Comparison of ENCODE assay signal across 23 mouse cellular contexts in genomic region chr17:12186341-12186740, GRCm38 (mm10).
A peak's percentile ranks its signal among the peaks of the same experiment; 100 is the strongest.
DNase-seq lines count a peak whose midpoint lies in the region; ATAC-seq and TF ChIP-seq lines count a peak whose summit lies in the region.
"Had no signal": no experiment of that assay in that cellular context is flagged by ENCODE, and none has a peak within 500 bp of the region (broad histone marks: within the 10 kb centered on the region; RNA-seq: fewer than 3 reads in every experiment).

No protein-coding gene starts in this region.

- peak overlapping the region; percentile 65 for H3K9ac ChIP-seq in liver, embryonic 16.5 days (ENCODE audit: low read depth, low read length)
- no peak overlapping the region for H3K9ac ChIP-seq in intestine, embryonic 15.5 days
- H3K9ac ChIP-seq: embryonic facial prominence, embryonic 15.5 days; forebrain, embryonic 13.5 days; heart, embryonic 15.5 days; hindbrain, embryonic 15.5 days; limb, embryonic 13.5 days; lung, embryonic 14.5 days; midbrain, embryonic 15.5 days; neural tube, embryonic 12.5 days had no signal

- 34% methylated on average over 3 of the region's 3 CpGs for WGBS in liver, embryonic 16.5 days (ENCODE audit: insufficient replicate concordance)
- WGBS in intestine, embryonic 15.5 days: 85% methylated on average over 3 of the region's 3 CpGs

- DNase-seq in layer of hippocampus, adult 2 months (ENCODE audit: low spot score in 2 of 2): no peak
- no peak for DNase-seq in layer of hippocampus, postnatal 14 days (ENCODE audit: low spot score in 2 of 2)
- peak; percentile 70 for DNase-seq in liver
- no peak for DNase-seq in thymus, postnatal 0 days (ENCODE audit: low spot score)
- no peak for DNase-seq in adrenal gland, postnatal 10 days
- DNase-seq: adrenal gland, postnatal 25 days; cerebellum, adult 9-10 months; kidney, adult 9 months; kidney, postnatal 25 days; lung, embryonic 14.5 days; lung, postnatal 36 days; right cerebral cortex, postnatal 14 days; spleen, adult 18-20 months; thymus, postnatal 25 days had no signal

- H3K4me3 ChIP-seq in layer of hippocampus, adult 2 months: no peak overlapping the region
- no peak overlapping the region; the same call in 1 of the 2 replicates for H3K4me3 ChIP-seq in liver, embryonic 16.5 days (ENCODE audit: low read depth, low read length)
- H3K4me3 ChIP-seq in intestine, embryonic 15.5 days (replicated peaks): no peak overlapping the region
- H3K4me3 ChIP-seq: embryonic facial prominence, embryonic 15.5 days; forebrain, embryonic 13.5 days; heart, embryonic 15.5 days; hindbrain, embryonic 15.5 days; limb, embryonic 13.5 days; midbrain, embryonic 15.5 days; neural tube, embryonic 12.5 days had no signal

- peaks cover 74% of the 10 kb centered on the region for H3K4me1 ChIP-seq in liver, embryonic 16.5 days (ENCODE audit: control insufficient read depth, low read depth, low read length)
- H3K4me1 ChIP-seq in intestine, embryonic 15.5 days (replicated peaks): no peaks in the 10 kb centered on the region
- H3K4me1 ChIP-seq: embryonic facial prominence, embryonic 15.5 days; heart, embryonic 15.5 days had no signal

- peak; percentile 41 for ATAC-seq in liver, embryonic 16.5 days (ENCODE audit: low read depth)
- ATAC-seq in intestine, embryonic 15.5 days: no peak
- ATAC-seq: forebrain, embryonic 13.5 days; midbrain, embryonic 15.5 days had no signal

- H3K36me3 ChIP-seq in liver, embryonic 16.5 days (ENCODE audit: control insufficient read depth, insufficient read depth): peaks cover 10% of the 10 kb centered on the region
- H3K36me3 ChIP-seq in intestine, embryonic 15.5 days: no peaks in the 10 kb centered on the region
- H3K36me3 ChIP-seq: heart, embryonic 15.5 days; hindbrain, embryonic 15.5 days; midbrain, embryonic 15.5 days; neural tube, embryonic 12.5 days had no signal

- H3K27me3 ChIP-seq in liver, embryonic 16.5 days (ENCODE audit: control insufficient read depth, insufficient read depth, low read depth, low read length): no peaks in the 10 kb centered on the region
- no peaks in the 10 kb centered on the region; the same call in 1 of the 2 replicates for H3K27me3 ChIP-seq in intestine, embryonic 15.5 days (replicated peaks)
- H3K27me3 ChIP-seq: embryonic facial prominence, embryonic 15.5 days; forebrain, embryonic 13.5 days; heart, embryonic 15.5 days; hindbrain, embryonic 15.5 days; limb, embryonic 13.5 days; midbrain, embryonic 15.5 days; neural tube, embryonic 12.5 days had no signal

- TF ChIP-seq CTCF in layer of hippocampus, adult 2 months (conservative IDR thresholded peaks at IDR 0.05): no peak

- H3K9me3 ChIP-seq in liver, embryonic 16.5 days (replicated peaks; ENCODE audit: control insufficient read depth, low read length): no peaks in the 10 kb centered on the region
- no peaks in the 10 kb centered on the region for H3K9me3 ChIP-seq in intestine, embryonic 15.5 days
- H3K9me3 ChIP-seq: embryonic facial prominence, embryonic 15.5 days; forebrain, embryonic 13.5 days; heart, embryonic 15.5 days; hindbrain, embryonic 15.5 days; limb, embryonic 13.5 days; midbrain, embryonic 15.5 days; neural tube, embryonic 12.5 days had no signal

- H3K27ac ChIP-seq in layer of hippocampus, adult 2 months: peak overlapping the region; percentile 70; the same call in 1 of the 2 replicates
- peak overlapping the region; percentile 97 for H3K27ac ChIP-seq in liver, embryonic 16.5 days (ENCODE audit: low read length)
- H3K27ac ChIP-seq in intestine, embryonic 15.5 days: no peak overlapping the region
- H3K27ac ChIP-seq: embryonic facial prominence, embryonic 15.5 days; forebrain, embryonic 13.5 days; heart, embryonic 15.5 days; limb, embryonic 13.5 days; neural tube, embryonic 12.5 days had no signal

- H3K4me2 ChIP-seq in liver, embryonic 16.5 days (ENCODE audit: low read depth, low read length): peak overlapping the region; percentile 55
- no peak overlapping the region for H3K4me2 ChIP-seq in intestine, embryonic 15.5 days (replicated peaks)
- H3K4me2 ChIP-seq: embryonic facial prominence, embryonic 15.5 days; forebrain, embryonic 13.5 days; heart, embryonic 15.5 days; hindbrain, embryonic 15.5 days; limb, embryonic 13.5 days; lung, embryonic 14.5 days; midbrain, embryonic 15.5 days; neural tube, embryonic 12.5 days had no signal
